Mouse (Mus musculus) brain, embryonic 14.5 days (tissue): ENCODE results near the gene Atp1a3.

ENCODE experiments used
- CTCF ChIP-seq: fragments of 200-500 bp; IDR thresholded peaks from 2 replicates; pipeline ENCODE4 v1.5.1; 2012; ENCODE audit warnings: inconsistent platforms, mild to moderate bottlenecking, moderate library complexity, borderline replicate concordance; ENCODE audit not compliant: insufficient read depth, insufficient read length; ENCODE audit errors: extremely low read depth
- POLR2A ChIP-seq: fragments of 200-500 bp; IDR thresholded peaks from 2 replicates; pipeline ENCODE4 v1.6.1; 2012; ENCODE audit warnings: mild to moderate bottlenecking, inconsistent platforms, borderline replicate concordance; ENCODE audit not compliant: poor library complexity, insufficient read depth, insufficient read length, severe bottlenecking; ENCODE audit errors: extremely low read depth

DNA sequence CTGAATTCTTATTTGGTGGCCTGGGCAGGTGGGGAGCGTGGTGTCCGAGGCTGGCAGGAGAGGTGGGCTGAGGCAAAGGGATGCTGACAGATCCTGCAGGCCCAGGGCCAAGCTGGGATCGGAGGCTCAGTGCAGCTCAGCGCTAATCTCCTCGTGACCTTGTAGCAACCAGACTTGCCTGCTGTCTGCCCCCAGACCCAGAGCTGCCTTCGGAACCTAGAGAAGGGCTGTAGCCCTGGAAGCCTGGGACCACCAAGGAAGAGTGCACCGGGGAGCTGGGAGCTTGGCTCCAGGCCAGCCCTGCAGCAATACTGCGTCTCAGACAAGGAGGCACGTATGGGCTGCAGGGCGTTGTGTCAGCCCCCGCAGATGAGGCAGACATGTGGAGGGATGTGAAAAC lies 2.5 kb downstream of the Atp1a3 start:
- TF ChIP-seq CTCF (no peak), POLR2A (no peak)
